Mouse (Mus musculus): ENCODE measurements at regions not wholly inside any gene's neighbourhood (a gene's known extent, or its start where the extent isn't known, plus 50 kb on each side); places are given as distances from the start of the nearest gene placed in this dataset.

DNA sequence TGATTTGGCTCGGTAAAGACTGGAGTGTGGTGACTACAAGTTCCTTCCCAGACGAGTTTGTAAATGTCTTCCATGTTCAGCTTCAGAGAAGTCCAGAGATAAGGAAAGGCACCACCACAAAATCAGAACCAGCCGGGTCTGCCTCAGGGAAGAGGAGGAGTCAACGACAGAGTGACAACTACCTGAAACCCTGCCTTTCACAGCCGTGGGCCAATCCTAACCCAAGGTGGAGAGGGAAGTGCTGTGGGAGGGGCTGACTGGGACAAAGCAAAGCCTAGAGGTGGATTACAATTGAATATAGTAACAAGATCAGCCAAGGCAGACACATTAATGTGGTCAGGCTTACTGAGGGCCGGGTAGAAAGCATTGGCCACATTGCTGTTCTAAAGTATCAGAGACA lies 174.9 kb upstream of the Prep start:
- H3K9ac ChIP-seq (ENCODE audit: insufficient read depth, low read depth), result no peak overlapping the region

DNA sequence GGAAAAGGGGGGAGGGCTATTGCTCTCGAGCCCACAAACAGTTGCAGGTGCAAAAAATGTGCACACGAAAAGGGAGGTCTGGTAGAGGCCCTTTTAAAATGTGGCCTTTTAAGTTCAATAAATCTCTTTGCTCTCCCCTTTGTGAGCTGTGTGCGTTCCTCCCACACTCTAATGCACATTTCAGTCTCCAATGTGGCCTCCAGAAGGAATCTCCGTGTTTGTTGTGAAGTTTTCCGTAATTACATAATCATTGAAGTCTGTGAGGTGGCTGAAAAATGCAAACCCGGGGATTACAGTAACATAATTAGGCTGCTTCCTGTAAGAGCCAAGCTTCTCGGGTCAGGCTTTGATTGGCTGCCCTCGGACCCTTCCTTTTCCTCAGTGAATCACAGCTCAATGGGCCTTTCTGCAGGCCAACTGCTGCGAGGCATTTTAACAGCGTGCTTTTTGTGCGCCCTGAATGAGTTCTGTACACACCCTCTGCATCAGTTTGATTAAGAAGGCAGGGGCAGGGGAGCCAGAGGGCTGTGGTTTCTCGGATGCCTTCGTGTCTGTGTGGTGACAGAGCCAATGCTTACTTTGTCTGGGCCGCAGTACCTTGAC lies 179.8 kb upstream of the Prep start:
- Histone ChIP-seq H3K4me1 (ENCODE audit: control insufficient read depth in 1 of 2, insufficient read depth in 2 of 2) (peaks cover 0 to 18% of the 10 kb centered on the region in 2 experiments; a peak in 2 of 4 replicates), H3K4me2 (ENCODE audit: insufficient read depth, low read depth, poor library complexity, severe bottlenecking) (no peak overlapping the region), H3K36me3 (replicated peaks in 1 of 2; ENCODE audit: control insufficient read depth in 1 of 2, insufficient read depth in 1 of 2, low read length in 1 of 2) (no peaks in the 10 kb centered on the region), H3K27me3 (replicated peaks) (no peaks in the 10 kb centered on the region), H3K4me3 (replicated peaks in 1 of 3; ENCODE audit: low read depth in 2 of 3, low read length in 2 of 3, poor library complexity in 1 of 3) (no peak overlapping the region), H3K9ac (ENCODE audit: insufficient read depth, low read depth) (no peak overlapping the region), H3K79me2 (replicated peaks; ENCODE audit: control insufficient read depth, extremely low read depth, insufficient read depth, poor library complexity, severe bottlenecking) (no peaks in the 10 kb centered on the region), H3K27ac (ENCODE audit: insufficient read depth, low read depth) (no peak overlapping the region), H3K9me3 (replicated peaks; ENCODE audit: low read length) (no peaks in the 10 kb centered on the region)
- no peak for TF ChIP-seq MEF2A (IDR thresholded peaks at IDR 0.05; ENCODE audit: borderline replicate concordance, low read depth, low read length)
- no peak for TF ChIP-seq MXI1 (IDR thresholded peaks at IDR 0.05; ENCODE audit: low read depth, low read length)
- TF ChIP-seq SMC3 (IDR thresholded peaks at IDR 0.05; ENCODE audit: low read depth, low read length), result no peak
- TF ChIP-seq MAX (IDR thresholded peaks at IDR 0.05; ENCODE audit: low read length), result no peak
- no peak for TF ChIP-seq JUN (IDR thresholded peaks at IDR 0.05; ENCODE audit: insufficient read depth, low read depth, low read length)
- TF ChIP-seq CTCF (conservative IDR thresholded peaks at IDR 0.05 in 1 of 2, IDR thresholded peaks at IDR 0.05 in 1 of 2; ENCODE audit: low read depth in 2 of 2, low read length in 2 of 2), result no peak
- TF ChIP-seq ZKSCAN1 (IDR thresholded peaks at IDR 0.05; ENCODE audit: borderline replicate concordance, low read depth, low read length), result no peak
- TF ChIP-seq EP300 (IDR thresholded peaks at IDR 0.05; ENCODE audit: low read length), result no peak
- TF ChIP-seq PAX5 (IDR thresholded peaks at IDR 0.05; ENCODE audit: low read length), result no peak
- no peak for TF ChIP-seq KAT2A (IDR thresholded peaks at IDR 0.05; ENCODE audit: insufficient replicate concordance, low read length)
- TF ChIP-seq GABPA (IDR thresholded peaks at IDR 0.05; ENCODE audit: insufficient replicate concordance, low read depth, low read length), result no peak
- no peak for TF ChIP-seq USF1 (IDR thresholded peaks at IDR 0.05; ENCODE audit: low read depth, low read length)
- no peak for TF ChIP-seq ZNF384 (IDR thresholded peaks at IDR 0.05; ENCODE audit: low read depth, low read length)
- no peak for TF ChIP-seq TBP (conservative IDR thresholded peaks at IDR 0.05; ENCODE audit: low read depth, low read length)
- TF ChIP-seq NRF1 (IDR thresholded peaks at IDR 0.05; ENCODE audit: low read depth, low read length), result no peak
- in situ Hi-C loops (cut with MboI; ENCODE audit: low pct_ligation_motif_present, low pct_unique_long_range_greater_than_20kb, low sequenced_read_pairs) (no loop called here), dilution Hi-C loops (cut with MboI; ENCODE audit: extremely low pct_ligation_motif_present, extremely low pct_unique_long_range_greater_than_20kb, low sequenced_read_pairs) (no loop called here)
- DNase-seq (ENCODE audit: extremely low read depth), result peak; percentile 3

More for the DNA sequence above, 174.9 kb upstream of the Prep start:
- Histone ChIP-seq H3K27me3 (replicated peaks) (no peaks in the 10 kb centered on the region), H3K9me3 (replicated peaks; ENCODE audit: low read length) (no peaks in the 10 kb centered on the region), H3K4me3 (replicated peaks in 1 of 3; ENCODE audit: low read depth in 2 of 3, low read length in 2 of 3, poor library complexity in 1 of 3) (no peak overlapping the region), H3K36me3 (replicated peaks in 1 of 2; ENCODE audit: control insufficient read depth in 1 of 2, insufficient read depth in 1 of 2, low read length in 1 of 2) (no peaks in the 10 kb centered on the region), H3K4me1 (ENCODE audit: control insufficient read depth in 1 of 2, insufficient read depth in 2 of 2) (peaks cover 0 to 5% of the 10 kb centered on the region in 2 experiments; a peak in 2 of 4 replicates), H3K27ac (ENCODE audit: insufficient read depth, low read depth) (no peak overlapping the region), H3K79me2 (replicated peaks; ENCODE audit: control insufficient read depth, extremely low read depth, insufficient read depth, poor library complexity, severe bottlenecking) (no peaks in the 10 kb centered on the region), H3K4me2 (ENCODE audit: insufficient read depth, low read depth, poor library complexity, severe bottlenecking) (no peak overlapping the region)
- DNase-seq (ENCODE audit: extremely low read depth), result peak; percentile 2
- dilution Hi-C loops (cut with MboI; ENCODE audit: extremely low pct_ligation_motif_present, extremely low pct_unique_long_range_greater_than_20kb, low sequenced_read_pairs), result no loop called here
- in situ Hi-C loops (cut with MboI; ENCODE audit: low pct_ligation_motif_present, low pct_unique_long_range_greater_than_20kb, low sequenced_read_pairs), result no loop called here
- TF ChIP-seq PAX5 (IDR thresholded peaks at IDR 0.05; ENCODE audit: low read length) (no peak), EP300 (IDR thresholded peaks at IDR 0.05; ENCODE audit: low read length) (no peak), USF1 (IDR thresholded peaks at IDR 0.05; ENCODE audit: low read depth, low read length) (no peak), CHD1 (IDR thresholded peaks at IDR 0.05; ENCODE audit: low read depth, low read length) (no peak), ZNF384 (IDR thresholded peaks at IDR 0.05; ENCODE audit: low read depth, low read length) (no peak), ZMIZ1 (IDR thresholded peaks at IDR 0.05; ENCODE audit: low read depth, low read length) (no peak)

All from CH12.LX (cell line).